Mouse (Mus musculus) forebrain, embryonic 10.5 days (tissue): ENCODE measurements around the gene Serpinb6e. TPM values are rescaled to one million over a fixed set of nuclear protein-coding genes. Genes with fewer than 3 reads are reported as not detected.

Source experiments
- DNase-seq: peaks from one replicate; pipeline ENCODE4 v3.0.0-alpha.2; 2017; ENCODE audit warnings: low spot score; ENCODE audit errors: extremely low spot score
- H3K27ac ChIP-seq: fragments of 300-500 bp; sonication (generic); 2 replicates; pipeline ENCODE4 v1.5.1; 2016; ENCODE audit warnings: mild to moderate bottlenecking
- H3K27me3 ChIP-seq: fragments of 300-500 bp; sonication (generic); 2 replicates; pipeline ENCODE4 v1.6.1; 2016; ENCODE audit warnings: mild to moderate bottlenecking; ENCODE audit not compliant: poor library complexity, severe bottlenecking
- H3K36me3 ChIP-seq: fragments of 300-500 bp; sonication (generic); replicated peaks from 2 replicates; pipeline ENCODE4 v1.6.1; 2016; ENCODE audit warnings: mild to moderate bottlenecking, moderate library complexity
- H3K4me1 ChIP-seq: fragments of 300-500 bp; sonication (generic); 2 replicates; pipeline ENCODE4 v1.6.1; 2016
- H3K4me3 ChIP-seq: fragments of 300-500 bp; sonication (generic); 2 replicates; pipeline ENCODE4 v1.5.1; 2016; ENCODE audit warnings: mild to moderate bottlenecking, moderate library complexity
- H3K9me3 ChIP-seq: fragments of 300-500 bp; sonication (generic); 2 replicates; pipeline ENCODE4 v1.6.1; 2016; ENCODE audit warnings: mild to moderate bottlenecking, moderate library complexity
- WGBS: fragments of 180-500 bp; shearing (Covaris S2); methylation state at CpG from one replicate; pipeline ENCODE4 v1.1.7; 2016; 5-methylcytosine and 5-hydroxymethylcytosine counted together
- polyA plus RNA-seq: library from polyadenylated mRNA; unstranded; fragments of >200 nt; fragmentation: Nextera tagmentation; extraction: Ambion mirVana; gene quantifications from 2 replicates; pipeline ENCODE4 v1.2.1, GENCODE M21; 2016

Gene Serpinb6e
- polyA plus RNA-seq = not detected in 2 replicates

GRCm38 (mm10) chr13:33843308-33843707, at the start of gene Serpinb6e:
TSS of gene Serpinb6e (minus strand) at chr13:33843408.
- H3K27me3 ChIP-seq = no peaks in the 10 kb centered on the region
- no peak within 1 kb of the TSS for H3K4me3 ChIP-seq
- no peak for DNase-seq
- no peaks in the 10 kb centered on the region for H3K36me3 ChIP-seq
- WGBS = 77% methylated on average over 1 of the region's 1 CpGs
- no peak within 1 kb of the TSS for H3K27ac ChIP-seq
- H3K9me3 ChIP-seq = peaks cover 6% of the 10 kb centered on the region; the same call in 1 of the 2 replicates
- H3K4me1 ChIP-seq = no peaks in the 10 kb centered on the region

GRCm38 (mm10) chr13:33830751-33831150, 12.5 kb downstream of the Serpinb6e start:
- H3K4me3 ChIP-seq = no peak overlapping the region
- no peak for DNase-seq
- 84% methylated on average over 2 of the region's 2 CpGs for WGBS
- no peaks in the 10 kb centered on the region for H3K4me1 ChIP-seq
- no peaks in the 10 kb centered on the region for H3K36me3 ChIP-seq
- peaks cover 12% of the 10 kb centered on the region; the same call in 1 of the 2 replicates for H3K9me3 ChIP-seq
- no peak overlapping the region for H3K27ac ChIP-seq
- no peaks in the 10 kb centered on the region for H3K27me3 ChIP-seq

GRCm38 (mm10) chr13:33823421-33823820, 19.8 kb downstream of the Serpinb6e start:
- H3K27ac ChIP-seq = no peak overlapping the region
- DNase-seq = no peak

GRCm38 (mm10) chr13:33821490-33822143, 21.6 kb downstream of the Serpinb6e start:
- Histone ChIP-seq H3K9me3 (peaks cover 36% of the 10 kb centered on the region), H3K4me3 (no peak overlapping the region), H3K27ac (no peak overlapping the region), H3K4me1 (no peaks in the 10 kb centered on the region), H3K36me3 (no peaks in the 10 kb centered on the region), H3K27me3 (no peaks in the 10 kb centered on the region)
- no peak for DNase-seq
- 80% methylated on average over 5 of the region's 5 CpGs for WGBS

More at GRCm38 (mm10) chr13:33823421-33823820, 19.8 kb downstream of the Serpinb6e start:
- H3K9me3 ChIP-seq = peaks cover 41% of the 10 kb centered on the region
- no peaks in the 10 kb centered on the region for H3K27me3 ChIP-seq
- no peak overlapping the region for H3K4me3 ChIP-seq
- no peaks in the 10 kb centered on the region for H3K36me3 ChIP-seq
- H3K4me1 ChIP-seq = no peaks in the 10 kb centered on the region

Other genes starting within 250 kb of the Serpinb6e start
- not detected in 2 replicates for gene Serpinb6d, start 182.0 kb downstream of the Serpinb6e start, polyA plus RNA-seq
- gene Serpinb6c, start 62.3 kb upstream of the Serpinb6e start, polyA plus RNA-seq = not detected in 2 replicates
- gene Nqo2, start 121.3 kb upstream of the Serpinb6e start, polyA plus RNA-seq = 21.8 and 24.7 TPM in 2 replicates
- gene Ripk1, start 159.0 kb upstream of the Serpinb6e start, polyA plus RNA-seq = 7.0 and 7.7 TPM in 2 replicates
- gene Serpinb6a, start 159.4 kb upstream of the Serpinb6e start, polyA plus RNA-seq = 29.4 and 30.0 TPM in 2 replicates
- 33.6 and 35.1 TPM in 2 replicates for gene Bphl, start 194.2 kb upstream of the Serpinb6e start, polyA plus RNA-seq
- 79.2 and 98.2 TPM in 2 replicates for gene Tubb2a, start 234.6 kb upstream of the Serpinb6e start, polyA plus RNA-seq